Mouse (Mus musculus) NIH3T3 (cell line): Measurements from ENCODE around the gene Alg13.
A peak's percentile ranks its signal among the peaks of the same experiment; 100 is the strongest.

Experiments
- DNase-seq: peaks from one replicate; pipeline ENCODE4 v3.0.0-alpha.2; 2012; ENCODE audit warnings: low read depth

Gene Alg13

DNA sequence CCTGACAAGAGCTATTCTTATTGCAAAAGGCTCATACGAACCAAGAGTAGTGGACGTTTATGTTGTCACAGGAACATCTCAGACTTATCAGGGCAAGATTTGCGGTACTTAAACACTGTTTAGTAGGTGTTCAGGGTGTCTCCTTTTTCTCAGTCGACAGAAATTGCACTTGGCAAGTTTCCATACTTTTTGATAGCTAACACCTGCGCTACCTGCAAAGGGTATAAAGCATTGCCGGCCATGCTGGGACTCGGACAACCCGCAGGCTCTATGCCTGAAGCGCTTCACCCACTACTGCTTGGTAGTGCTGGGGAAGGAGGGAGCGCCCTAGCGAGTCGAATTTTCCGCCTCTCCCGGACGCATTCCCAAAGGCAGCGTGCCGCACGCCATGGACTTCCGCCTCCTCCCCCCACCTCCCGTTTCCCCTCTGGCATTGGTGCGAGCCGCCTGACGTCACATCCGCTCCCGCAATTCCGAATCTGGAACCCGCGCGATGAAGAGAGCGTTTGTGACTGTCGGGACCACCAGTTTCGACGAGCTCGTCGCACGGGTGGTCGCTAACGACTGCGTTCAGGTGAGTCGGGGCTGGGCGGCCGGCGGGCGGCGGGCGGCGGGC is at the start of gene Alg13:
Gene Alg13, plus strand, starts transcription at position 257 of the 616 bp plus-strand sequence.
- DNase-seq = peak; percentile 87

DNA sequence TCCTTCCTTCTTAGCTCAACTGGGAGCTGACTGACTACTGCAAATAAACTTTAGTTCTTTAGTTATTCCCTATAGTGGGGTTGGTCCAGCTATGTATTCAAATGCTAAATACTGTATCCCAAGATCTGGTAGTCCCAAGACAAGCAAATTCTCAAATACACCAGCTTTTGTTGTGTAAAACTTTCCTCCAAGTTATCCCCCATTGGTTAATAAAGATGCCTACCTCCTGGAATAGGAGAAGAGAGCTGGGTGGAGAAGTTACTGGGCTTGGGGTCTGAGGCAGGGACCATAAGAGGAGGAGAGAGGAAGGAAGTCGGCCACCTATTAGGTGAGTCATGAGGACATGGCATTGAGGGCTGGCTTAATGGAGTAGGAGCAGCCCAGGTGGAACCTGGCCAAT is 49.0 kb upstream of the Alg13 start:
- no peak for DNase-seq

DNA sequence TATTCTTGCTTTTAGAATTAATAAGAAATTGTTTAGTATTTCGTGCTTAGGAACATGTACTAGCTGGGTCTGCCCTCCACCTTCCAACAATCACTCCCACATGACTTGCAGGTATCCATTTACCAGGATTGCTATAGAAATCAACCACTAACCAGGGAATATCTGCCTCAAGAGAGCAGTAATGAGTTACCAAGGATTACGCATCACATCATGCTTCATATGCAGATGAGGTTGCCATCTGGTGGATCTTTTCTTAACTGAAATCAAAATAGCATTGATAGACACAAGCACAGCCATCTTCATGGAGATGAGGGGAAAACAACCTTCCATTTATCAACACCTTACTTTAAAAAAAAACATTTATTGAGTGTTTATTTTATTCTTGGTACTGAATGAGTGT is 16.1 kb upstream of the Alg13 start:
- peak; percentile 36 for DNase-seq

DNA sequence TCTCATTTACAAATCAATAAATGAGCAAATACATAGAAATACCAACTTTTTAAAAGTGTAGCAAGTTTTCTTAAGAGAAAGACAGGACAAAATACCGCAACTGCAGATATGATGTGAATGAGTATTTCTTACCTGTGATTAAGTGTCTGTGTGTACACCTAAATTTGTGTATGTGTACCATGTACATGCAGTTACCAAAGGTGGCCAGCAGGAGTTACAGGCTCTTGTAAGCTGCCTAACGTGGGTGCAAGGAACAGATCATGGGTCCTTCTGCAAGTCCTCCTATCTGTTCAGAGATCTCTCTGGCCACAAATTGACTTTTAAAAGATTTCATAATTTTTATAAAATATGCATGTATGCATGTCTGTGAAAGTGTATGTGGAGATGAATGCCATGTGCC is 11.9 kb upstream of the Alg13 start:
- DNase-seq = no peak

DNA sequence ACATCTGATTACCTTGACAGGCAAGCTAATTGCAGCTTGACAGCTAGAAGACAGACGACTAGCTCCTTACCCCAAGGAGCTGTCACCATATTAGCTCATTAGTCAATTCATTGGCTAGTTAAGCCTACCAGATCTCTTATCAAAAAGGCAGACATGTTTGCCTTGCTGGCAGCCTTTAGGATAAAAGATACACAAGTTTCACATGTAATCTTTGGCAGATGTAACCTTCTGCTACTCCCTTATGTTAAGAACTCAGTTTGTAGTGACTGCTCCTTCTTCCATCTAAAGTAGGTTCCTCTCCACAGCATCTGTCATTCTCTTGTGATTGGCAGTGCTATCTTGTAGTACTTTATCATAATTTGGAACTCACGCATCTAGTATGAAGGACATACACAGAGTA is 3.6 kb upstream of the Alg13 start:
- DNase-seq = no peak

DNA sequence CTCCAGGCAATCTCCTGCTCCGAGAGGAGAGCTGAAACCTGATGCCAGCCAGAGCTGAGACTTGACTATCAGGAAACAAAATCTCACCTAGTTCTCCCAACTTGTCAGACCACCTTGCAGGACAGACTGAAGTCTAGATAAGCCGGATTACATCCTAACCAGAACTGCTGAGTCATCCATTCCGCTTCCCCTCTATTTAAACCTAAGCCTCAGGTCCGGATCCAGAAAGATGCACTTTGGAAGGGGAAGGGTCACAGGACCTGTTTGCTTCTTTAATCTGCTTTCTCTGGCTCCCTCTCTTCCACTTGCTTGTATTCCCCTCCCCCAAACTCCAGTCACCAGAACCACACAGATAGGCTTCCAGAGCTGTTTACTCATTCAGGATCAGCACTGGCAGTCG is 2.6 kb upstream of the Alg13 start:
- DNase-seq = peak; percentile 4

DNA sequence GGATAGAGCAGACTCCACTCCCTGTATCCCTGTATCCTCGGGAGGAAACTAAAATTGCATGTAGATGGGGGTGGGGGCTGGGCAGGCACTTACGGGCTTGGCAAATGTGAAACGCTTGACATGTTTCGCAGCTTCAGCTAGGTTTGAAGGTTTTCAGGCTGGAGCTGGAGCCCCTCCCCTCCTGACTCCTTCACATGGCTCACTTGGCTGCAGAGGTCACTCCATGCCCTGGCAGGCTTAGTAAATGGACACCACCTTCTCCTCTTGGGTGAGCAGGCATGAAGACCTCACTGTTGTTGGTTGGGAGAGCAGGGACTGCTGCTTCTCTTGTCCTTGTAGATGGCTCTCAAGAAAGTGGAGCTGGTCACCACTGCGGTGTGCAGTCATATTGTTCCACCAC is 1.6 kb upstream of the Alg13 start:
- DNase-seq = no peak

DNA sequence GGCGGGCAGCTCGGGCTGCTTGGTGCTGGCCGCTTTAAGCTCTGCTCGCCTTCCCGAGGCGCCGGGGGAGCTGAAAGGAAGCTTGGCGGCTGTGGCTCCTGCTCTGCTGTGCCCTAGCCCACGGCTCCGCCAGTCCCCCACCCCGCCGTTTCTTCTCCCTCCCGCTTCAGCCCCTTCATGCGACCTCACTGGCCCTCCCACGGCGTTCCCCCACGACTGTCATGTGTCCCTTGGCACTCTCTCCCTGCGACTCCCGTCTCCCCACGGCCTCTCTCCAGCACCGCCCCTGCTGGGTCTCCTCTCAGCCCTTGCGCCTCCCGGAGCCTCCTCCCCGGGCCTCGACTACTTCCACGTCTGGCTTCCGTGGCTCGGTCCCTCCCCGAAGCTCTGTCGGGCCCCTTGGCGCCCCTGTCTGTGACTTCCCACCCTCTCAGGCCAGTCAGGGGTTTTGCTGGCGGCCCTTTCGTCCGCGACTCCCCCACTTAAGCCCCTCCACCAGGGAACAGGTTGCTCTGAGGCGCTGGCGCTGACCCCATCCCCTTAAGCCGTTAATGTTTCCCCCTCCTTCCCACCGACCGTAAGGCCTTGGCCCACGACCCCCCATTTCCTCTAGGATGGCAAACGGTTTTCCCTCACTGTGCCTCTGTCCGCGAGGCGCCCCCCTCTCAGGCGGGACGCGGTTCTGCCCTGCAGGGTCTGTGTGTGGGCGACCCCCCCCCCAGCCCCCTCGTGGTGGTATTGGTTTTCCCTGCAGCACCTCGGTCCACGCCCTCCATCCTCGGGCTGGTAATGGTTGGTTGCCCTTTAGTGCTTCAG is 768 bp downstream of the Alg13 start:
- DNase-seq = peak; percentile 25

DNA sequence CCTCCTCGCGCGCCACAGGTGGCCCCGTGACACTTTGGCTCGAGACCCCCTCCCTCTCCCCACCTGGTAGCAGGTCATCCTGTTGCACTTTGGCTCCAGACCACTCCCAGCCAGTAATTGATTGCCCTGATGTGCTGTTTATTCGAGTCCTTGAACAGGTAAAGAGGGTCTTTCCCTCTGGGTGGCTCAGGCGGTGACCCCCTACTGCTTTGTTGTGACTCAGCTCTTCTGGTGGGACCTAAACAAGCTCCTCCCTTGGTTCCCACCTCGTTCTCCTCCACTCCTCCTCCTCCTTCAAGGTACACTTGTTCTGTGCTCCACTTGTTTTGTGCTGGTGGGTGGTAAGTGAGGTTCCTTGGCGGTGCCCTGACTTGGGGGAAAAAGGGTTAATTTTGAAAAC is 1.8 kb downstream of the Alg13 start:
- DNase-seq = no peak

DNA sequence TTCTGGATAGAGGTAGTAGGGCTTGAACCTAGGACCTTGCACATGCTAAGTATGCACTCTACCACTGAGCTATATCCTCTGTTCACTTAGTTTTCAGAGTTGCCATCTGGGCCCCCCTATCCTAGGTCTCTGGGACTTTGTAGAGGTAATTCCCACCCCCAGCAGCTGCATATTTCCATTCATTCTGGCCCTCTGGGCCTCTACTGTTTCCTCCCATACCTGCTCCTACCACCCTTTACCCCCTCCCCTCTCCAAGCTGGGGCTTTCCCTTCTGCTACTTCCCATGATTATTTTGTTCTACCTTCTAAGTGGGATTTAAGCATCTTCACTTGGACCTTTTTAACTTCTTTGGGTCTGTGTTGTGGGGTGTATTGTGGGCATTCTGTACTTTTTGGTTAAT is 7.8 kb downstream of the Alg13 start:
- no peak for DNase-seq

DNA sequence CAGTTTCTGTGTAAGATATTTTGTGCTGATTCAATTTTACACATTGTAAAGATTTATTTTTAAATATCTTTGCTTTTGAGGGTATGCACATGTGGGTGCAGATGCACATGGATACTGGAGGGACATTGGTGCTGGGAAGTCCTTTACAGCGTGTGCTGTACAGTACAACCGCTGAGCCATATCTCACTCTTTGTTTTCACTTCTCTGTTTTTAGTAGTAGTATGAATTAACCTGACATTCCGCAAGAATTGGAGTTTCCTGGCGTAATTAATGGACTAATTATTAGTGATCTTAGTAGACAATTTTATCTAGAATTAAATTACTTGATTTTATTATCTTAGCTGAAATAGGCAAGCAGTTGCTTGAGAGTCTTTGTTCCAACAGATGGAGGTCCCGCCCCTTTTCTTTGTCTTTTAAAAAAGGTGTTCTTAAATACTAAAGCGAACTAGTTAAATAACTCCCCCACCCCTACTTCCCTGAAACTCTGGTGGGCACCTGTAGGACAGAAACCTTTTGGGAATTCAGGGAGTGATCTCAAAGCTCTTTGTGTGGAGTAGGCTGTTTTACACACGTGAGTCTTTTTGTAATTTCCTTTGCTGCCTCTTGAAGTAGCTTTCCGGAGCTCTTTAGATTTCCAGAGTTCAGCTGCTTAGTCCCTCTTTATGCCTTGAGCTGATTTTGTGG is 17.9 kb downstream of the Alg13 start:
- no peak for DNase-seq

DNA sequence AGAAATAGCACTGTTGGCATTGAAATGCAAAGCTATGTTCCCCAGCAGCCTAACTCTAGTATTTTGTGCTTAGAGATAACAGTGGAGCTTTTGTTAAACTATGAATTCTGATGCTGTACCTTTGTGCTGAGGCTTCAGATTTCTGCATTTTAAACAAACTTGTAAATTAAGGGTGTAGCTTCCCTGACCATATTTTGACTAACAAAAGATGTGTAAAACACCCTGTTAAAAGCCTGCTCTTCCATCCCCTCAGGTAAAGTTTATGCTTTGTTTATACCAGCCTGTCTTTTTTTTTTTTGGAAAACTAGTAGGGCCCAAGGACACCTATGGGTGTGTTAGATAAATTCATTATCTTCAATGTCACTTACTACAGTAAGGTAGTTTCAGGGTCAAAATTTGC is 20.3 kb downstream of the Alg13 start:
- no peak for DNase-seq

DNA sequence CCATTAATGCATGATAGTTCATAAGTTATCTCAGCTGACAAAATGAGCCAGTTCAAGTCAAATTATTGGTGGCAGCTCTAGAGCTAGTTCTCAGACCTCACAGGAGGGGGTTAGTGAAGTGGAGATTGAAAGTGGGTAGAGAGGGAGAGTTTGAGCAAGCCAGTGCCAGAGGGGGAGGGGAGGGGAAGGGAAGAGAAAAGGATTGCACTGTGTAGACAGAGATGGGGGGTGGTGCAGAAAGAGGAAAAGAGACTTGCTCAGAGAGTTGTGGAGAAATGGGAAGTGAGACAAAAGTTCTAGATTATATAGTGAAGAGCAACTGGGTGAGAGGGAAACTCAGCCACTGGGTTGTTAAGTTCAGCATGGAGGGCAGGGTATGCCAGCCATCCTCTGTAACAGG is 20.8 kb downstream of the Alg13 start:
- DNase-seq = no peak

DNA sequence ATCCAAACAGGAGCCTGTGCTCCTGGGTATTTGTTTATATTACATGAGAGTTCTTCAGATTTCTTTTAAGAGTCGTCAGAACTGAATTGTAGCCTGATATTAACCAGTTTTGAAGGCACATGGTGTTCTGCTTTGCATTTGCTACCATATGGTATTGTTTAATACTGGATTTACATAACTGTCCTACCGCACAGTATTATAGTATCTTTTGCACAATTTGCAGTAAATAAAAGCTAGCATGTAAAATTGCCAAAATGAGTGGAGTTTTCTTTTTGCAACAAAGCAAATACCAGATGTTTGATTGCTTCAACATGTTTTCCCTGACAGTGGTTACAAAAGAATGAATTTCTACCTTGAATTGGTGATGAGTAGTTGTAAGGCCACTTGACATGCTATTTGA is 56.6 kb downstream of the Alg13 start:
- DNase-seq = peak; percentile 5

DNA sequence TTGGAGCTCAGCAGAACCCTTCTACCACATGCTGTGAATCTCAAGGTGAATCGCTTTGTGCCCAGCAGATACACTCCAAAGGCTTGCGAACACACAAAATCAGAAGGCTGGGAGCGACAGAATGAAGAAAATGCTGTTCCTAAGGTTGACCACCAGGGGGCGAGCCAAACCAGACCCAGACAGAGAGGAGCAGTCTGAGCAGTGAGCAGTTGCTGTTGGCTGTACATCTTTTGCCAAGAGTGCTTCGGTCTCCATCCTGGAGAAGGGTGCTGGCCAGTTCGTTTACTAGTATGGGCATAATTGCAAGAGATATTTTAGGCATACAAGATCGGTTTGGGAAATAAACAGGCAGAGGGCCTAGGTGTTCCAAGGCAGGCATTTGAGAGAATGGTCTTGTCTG is 85.9 kb downstream of the Alg13 start:
- peak; percentile 54 for DNase-seq

DNA sequence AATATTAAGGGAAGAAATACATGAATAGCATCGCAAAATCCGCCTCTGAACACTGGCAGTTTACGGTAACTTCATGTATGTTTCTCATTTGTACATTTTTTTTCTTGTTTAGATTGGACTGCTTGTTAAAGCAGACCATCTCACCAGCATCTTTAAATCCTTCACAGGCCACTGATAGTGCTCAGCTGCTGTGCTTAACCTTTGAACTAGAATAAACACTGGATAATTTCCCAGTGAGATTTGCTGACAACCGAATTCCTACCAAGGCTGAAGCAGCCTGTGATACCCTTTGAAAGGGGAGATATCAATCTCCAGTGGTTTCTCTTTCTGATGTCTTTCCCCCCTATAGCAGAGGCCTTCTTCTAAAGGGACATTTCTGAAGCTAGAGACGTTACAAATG is 90.4 kb downstream of the Alg13 start:
- DNase-seq = no peak

DNA sequence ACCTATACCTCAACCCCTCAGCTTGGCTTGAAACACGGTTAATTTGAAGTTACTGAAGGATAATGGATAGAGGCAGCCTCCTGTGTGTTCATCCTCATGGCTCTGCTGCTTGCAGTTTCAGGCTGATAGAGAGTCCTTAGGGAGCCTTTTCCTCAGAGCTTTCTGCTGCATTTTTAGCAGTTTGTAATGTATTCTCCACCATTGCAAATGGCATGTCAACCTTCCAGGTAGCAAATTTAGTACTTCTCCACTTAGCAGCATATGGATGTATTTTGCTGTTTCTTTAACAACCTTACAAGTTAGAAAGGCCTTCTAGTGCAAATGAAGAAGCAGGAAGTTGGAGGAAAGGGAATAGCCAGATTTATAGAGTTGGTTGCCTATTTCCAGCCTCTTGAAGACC is 102.7 kb downstream of the Alg13 start:
- no peak for DNase-seq

DNA sequence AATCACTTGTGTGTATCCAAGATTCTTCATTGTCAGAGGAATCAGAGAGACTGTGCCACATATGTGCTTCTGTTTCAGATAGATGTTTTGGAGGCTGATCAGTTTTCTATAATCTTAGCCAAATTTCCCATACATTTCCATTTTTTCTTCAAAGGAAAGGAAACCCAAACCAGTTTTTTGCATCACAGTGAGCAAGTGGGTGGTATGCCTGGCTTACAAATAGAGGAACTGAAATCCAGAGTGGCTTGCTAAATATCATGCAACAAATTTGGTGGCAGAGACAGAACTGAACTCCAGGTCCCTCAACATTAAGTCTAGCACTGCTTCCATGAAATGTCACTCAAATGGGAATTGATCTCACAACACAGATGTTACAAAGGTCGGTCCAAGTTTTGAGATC is 103.5 kb downstream of the Alg13 start:
- no peak for DNase-seq

DNA sequence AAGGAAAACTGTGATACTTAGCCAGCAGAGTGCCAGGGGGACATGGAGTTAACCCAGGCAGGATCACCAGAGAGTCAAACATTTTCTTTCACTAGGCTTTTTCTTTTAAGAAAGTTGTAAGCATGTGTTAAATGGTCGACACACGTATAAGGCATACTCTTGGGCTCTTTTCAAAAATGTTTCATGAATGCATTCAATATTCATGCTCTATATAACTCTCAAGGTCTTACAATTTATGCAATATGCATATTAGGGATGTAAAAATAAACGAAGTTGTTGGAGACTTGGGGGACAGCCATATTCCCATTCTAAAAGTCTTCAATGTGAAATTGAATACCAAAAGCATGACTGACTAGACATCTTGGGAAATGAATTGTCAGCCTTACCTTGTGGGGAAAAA is 106.2 kb downstream of the Alg13 start:
- no peak for DNase-seq
